Mouse (Mus musculus): ENCODE results near the gene Nmur1. TPM values are rescaled to one million over a fixed set of nuclear protein-coding genes. Genes with fewer than 3 reads are reported as not detected.

Gene Nmur1
- polyA plus RNA-seq, 1 experiment, result 0.11 TPM

DNA sequence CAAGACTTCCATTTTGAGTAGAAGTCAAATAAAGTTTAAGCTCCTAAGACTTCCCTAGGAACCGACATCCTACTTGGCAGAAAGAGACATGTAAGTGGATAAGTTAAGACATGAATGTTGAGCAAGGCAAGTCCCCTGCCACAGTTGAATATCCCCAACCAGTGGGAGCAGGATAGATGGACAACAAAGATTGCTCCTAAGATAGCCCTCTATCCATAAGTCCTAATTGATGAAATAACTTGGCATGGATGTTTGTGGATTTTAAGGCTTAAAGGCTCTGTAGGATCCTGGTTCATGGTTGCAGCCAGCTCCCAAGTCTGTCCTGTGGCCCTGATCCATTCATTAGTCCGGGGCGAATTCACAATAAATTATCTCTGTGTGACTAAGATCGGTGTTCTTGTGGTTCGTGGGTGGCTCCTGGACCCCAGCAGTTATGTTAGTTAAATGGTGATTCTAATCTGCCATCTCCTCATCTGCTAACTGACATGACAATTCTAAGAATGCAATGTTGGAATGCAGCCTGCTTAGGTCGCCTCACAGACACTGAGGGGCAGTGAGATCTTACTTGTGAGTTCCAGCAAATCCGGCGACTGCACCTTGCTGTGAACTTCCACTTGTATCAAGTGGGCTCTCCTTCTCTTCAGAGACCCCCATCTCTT lies 25.8 kb downstream of the Nmur1 start:
- no peak for DNase-seq (ENCODE audit: low read depth)
- no peak for TF ChIP-seq CTCF (IDR thresholded peaks at IDR 0.05; ENCODE audit: borderline replicate concordance, extremely low read depth, insufficient read depth, insufficient read length)
- TF ChIP-seq POLR2A (IDR thresholded peaks at IDR 0.05; ENCODE audit: borderline replicate concordance, extremely low read depth, insufficient read depth, insufficient read length, poor library complexity, severe bottlenecking), result no peak

DNA sequence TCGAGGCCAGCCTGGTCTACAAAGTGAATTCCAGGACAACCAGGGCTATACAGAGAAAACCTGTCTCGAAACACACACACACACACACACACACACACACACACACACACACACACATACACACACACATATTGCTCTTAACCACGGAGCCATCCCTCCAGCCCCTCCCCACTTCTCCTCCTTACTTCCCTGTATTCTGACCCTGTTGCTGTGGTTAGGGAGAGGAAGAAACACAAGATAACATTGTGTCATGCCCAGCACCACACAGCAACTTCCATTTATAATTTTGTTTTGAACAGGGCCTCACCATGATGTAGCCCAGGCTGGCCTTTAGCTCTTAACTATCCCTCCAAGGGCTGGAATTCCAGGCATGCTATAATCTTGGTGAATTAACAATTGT lies 26.7 kb downstream of the Nmur1 start:
- TF ChIP-seq POLR2A (IDR thresholded peaks at IDR 0.05; ENCODE audit: borderline replicate concordance, extremely low read depth, insufficient read depth, insufficient read length, poor library complexity, severe bottlenecking) (no peak), CTCF (IDR thresholded peaks at IDR 0.05; ENCODE audit: borderline replicate concordance, extremely low read depth, insufficient read depth, insufficient read length) (no peak)
- no peak for DNase-seq (ENCODE audit: low read depth)

- TF ChIP-seq POLR2A (IDR thresholded peaks at IDR 0.05; ENCODE audit: borderline replicate concordance, extremely low read depth, insufficient read depth, insufficient read length, poor library complexity, severe bottlenecking) (no peak), CTCF (IDR thresholded peaks at IDR 0.05; ENCODE audit: borderline replicate concordance, extremely low read depth, insufficient read depth, insufficient read length) (no peak)
- no peak for DNase-seq (ENCODE audit: low read depth)
Measured at GRCm38 (mm10) chr1:86398222-86398621, 27.8 kb downstream of the Nmur1 start.

- no peak for DNase-seq (ENCODE audit: low read depth)
- TF ChIP-seq CTCF (IDR thresholded peaks at IDR 0.05; ENCODE audit: borderline replicate concordance, extremely low read depth, insufficient read depth, insufficient read length) (no peak), POLR2A (IDR thresholded peaks at IDR 0.05; ENCODE audit: borderline replicate concordance, extremely low read depth, insufficient read depth, insufficient read length, poor library complexity, severe bottlenecking) (no peak)
Measured at GRCm38 (mm10) chr1:86397621-86398020, 28.4 kb downstream of the Nmur1 start.

- DNase-seq (ENCODE audit: low read depth), result no peak
- TF ChIP-seq CTCF (IDR thresholded peaks at IDR 0.05; ENCODE audit: borderline replicate concordance, extremely low read depth, insufficient read depth, insufficient read length) (peak; percentile 38; the same call in 1 of the 2 replicates), POLR2A (IDR thresholded peaks at IDR 0.05; ENCODE audit: borderline replicate concordance, extremely low read depth, insufficient read depth, insufficient read length, poor library complexity, severe bottlenecking) (no peak)
Measured at GRCm38 (mm10) chr1:86395897-86396296, 30.1 kb downstream of the Nmur1 start.

DNA sequence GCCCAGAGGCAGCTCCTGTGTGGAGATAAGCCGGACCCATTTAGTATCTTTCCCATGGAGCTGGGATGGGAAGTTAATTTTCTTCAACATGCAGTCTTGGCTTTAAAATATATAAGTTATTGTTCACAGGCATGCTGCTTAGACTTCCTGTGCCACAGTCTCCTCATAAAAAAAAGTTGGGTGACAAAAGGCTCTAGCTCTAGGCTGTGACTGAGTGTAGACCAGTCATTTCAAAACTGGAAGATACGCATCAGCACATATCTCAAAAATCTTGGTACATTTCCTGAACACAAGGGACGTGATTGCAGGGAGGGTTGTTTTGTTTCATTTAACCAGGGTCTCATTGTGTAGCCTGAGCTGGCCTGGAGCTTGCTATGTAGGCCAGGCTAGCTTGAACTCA lies 31.8 kb downstream of the Nmur1 start:
- no peak for DNase-seq (ENCODE audit: low read depth)
- TF ChIP-seq CTCF (IDR thresholded peaks at IDR 0.05; ENCODE audit: borderline replicate concordance, extremely low read depth, insufficient read depth, insufficient read length), result no peak

DNA sequence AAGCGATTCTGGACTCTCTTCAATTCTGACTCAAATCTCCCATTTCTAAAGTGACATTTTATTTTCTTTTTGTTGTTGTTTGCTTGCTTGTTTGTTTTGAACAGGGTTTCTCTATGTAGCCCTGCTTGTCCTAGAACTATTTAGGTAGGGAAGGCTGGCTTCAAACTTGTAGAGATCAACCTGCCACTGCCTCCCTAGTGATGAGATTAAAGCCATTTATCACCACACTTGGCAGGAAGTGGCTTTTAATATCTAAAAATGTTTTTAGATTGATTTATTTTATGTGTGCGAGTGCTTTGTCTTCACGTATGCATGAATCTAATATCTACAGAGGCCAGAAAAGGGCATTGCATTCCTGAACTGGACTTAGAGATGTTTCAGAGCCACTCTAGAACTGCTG lies 32.8 kb downstream of the Nmur1 start:
- DNase-seq (ENCODE audit: low read depth), result no peak
- TF ChIP-seq POLR2A (IDR thresholded peaks at IDR 0.05; ENCODE audit: borderline replicate concordance, extremely low read depth, insufficient read depth, insufficient read length, poor library complexity, severe bottlenecking) (no peak), CTCF (IDR thresholded peaks at IDR 0.05; ENCODE audit: borderline replicate concordance, extremely low read depth, insufficient read depth, insufficient read length) (no peak)

- TF ChIP-seq POLR2A (IDR thresholded peaks at IDR 0.05; ENCODE audit: borderline replicate concordance, extremely low read depth, insufficient read depth, insufficient read length, poor library complexity, severe bottlenecking), result no peak
- TF ChIP-seq CTCF (IDR thresholded peaks at IDR 0.05; ENCODE audit: borderline replicate concordance, extremely low read depth, insufficient read depth, insufficient read length), result no peak
- no peak for DNase-seq (ENCODE audit: low read depth)
Measured at GRCm38 (mm10) chr1:86391425-86391824, 34.6 kb downstream of the Nmur1 start.

DNA sequence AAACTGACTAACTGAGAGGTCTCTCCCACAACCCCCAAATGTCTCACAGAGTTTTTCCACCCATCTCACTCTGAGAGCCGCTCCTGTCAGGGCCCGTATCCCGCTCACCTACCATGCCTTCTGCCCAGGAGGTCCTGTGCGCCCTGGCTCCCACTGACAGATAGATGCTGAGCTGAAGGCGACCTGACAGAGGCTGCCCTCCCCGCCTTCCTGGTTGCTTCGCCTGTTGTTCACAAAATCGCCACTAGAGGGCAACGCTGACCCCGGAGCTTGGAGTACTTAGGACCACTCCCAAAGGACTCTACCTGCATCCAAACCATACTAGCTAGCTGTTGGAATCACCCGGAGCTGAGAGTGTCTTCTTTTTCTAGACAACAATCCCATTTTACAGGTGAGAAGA lies 36.8 kb downstream of the Nmur1 start:
- TF ChIP-seq CTCF (IDR thresholded peaks at IDR 0.05; ENCODE audit: borderline replicate concordance, extremely low read depth, insufficient read depth, insufficient read length) (peak; percentile 93), POLR2A (IDR thresholded peaks at IDR 0.05; ENCODE audit: borderline replicate concordance, extremely low read depth, insufficient read depth, insufficient read length, poor library complexity, severe bottlenecking) (no peak)
- peak; percentile 75 for DNase-seq (ENCODE audit: low read depth)

DNA sequence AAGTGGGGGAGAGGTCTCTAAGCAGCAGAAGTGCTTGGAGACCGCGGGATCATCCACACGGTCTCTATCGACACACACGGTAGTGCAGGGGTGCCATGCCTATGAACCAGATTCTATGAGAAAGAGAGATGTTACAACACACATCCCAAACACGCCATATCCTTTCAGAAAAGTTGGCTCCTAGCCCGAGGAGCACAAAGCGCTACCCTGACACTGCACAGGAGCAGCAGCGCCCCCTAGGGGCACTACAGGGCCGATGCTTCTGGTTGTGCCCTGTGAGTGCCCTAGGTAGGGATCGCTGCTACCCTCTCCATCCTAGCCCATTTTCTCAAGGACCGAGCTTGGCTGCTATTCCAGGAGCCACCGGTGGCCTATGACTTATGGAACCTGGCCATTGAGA lies 45.0 kb downstream of the Nmur1 start:
- peak; percentile 63 for DNase-seq (ENCODE audit: low read depth)
- TF ChIP-seq POLR2A (IDR thresholded peaks at IDR 0.05; ENCODE audit: borderline replicate concordance, extremely low read depth, insufficient read depth, insufficient read length, poor library complexity, severe bottlenecking), result no peak
- peak; percentile 66 for TF ChIP-seq CTCF (IDR thresholded peaks at IDR 0.05; ENCODE audit: borderline replicate concordance, extremely low read depth, insufficient read depth, insufficient read length)

GRCm38 (mm10) chr1:86379161-86379569 lies 46.9 kb downstream of the Nmur1 start:
- DNase-seq (ENCODE audit: low read depth), result no peak
- TF ChIP-seq POLR2A (IDR thresholded peaks at IDR 0.05; ENCODE audit: borderline replicate concordance, extremely low read depth, insufficient read depth, insufficient read length, poor library complexity, severe bottlenecking), result no peak
- no peak for TF ChIP-seq CTCF (IDR thresholded peaks at IDR 0.05; ENCODE audit: borderline replicate concordance, extremely low read depth, insufficient read depth, insufficient read length)

DNA sequence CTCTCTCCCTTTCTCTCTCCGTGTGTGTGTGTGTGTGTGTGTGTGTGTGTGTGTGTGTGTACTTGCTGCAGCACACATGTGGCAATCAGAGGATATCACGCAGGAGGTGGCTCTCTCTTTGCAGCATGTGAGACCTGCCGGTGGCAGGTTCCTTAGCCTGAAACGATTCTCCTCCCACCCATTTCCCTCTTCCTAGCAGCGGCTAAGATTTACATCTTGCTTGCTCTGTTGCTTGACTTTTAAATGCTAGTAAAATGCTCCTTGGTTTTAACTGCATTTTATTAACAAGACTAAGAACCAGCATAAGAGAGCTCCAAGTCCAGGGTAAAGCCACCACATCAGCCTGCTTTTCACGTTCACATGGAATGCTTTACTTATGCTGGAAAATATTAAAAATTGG lies 47.4 kb downstream of the Nmur1 start:
- no peak for TF ChIP-seq CTCF (IDR thresholded peaks at IDR 0.05; ENCODE audit: borderline replicate concordance, extremely low read depth, insufficient read depth, insufficient read length)
- no peak for TF ChIP-seq POLR2A (IDR thresholded peaks at IDR 0.05; ENCODE audit: borderline replicate concordance, extremely low read depth, insufficient read depth, insufficient read length, poor library complexity, severe bottlenecking)
- no peak for DNase-seq (ENCODE audit: low read depth)

All from brain, embryonic 14.5 days (tissue).